Mouse (Mus musculus): ENCODE measurements at regions not wholly inside any gene's neighbourhood (a gene's known extent, or its start where the extent isn't known, plus 50 kb on each side); places are given as distances from the start of the nearest gene placed in this dataset.

DNA sequence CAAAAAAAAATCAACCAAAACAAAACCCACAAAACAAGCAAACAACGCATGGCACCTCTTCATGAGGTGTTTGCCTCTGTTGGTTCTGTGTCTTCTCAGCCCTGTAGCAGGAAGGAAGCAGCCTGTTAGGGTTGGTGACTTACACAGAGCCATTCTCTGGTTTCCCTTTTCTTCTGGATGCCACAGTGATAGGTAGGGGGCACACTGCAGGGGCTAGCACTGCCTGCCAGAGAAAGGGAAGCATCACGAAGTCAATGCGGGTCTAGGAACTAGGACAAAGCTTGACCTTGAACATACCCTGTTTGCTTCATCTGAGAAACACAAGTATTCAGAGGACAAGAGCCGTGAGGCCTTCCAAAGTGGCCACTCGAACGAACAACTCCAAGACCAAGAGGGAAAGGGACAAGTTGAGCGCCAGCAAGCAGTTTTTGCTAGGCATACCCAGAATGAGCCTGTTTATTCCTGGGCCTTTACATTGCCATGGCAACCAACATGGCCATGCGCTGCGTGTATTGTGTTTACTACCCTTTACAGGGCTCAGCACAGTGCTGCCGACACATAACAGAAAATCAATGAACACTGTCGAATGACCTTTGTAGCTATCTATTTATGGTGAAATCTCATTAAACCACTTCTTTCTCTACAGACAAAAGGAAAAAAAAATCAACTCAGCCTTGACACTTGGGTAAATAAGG, 91.9 kb upstream of the Dpt start:
- TF ChIP-seq CTCF (conservative IDR thresholded peaks at IDR 0.05; ENCODE audit: low read length) (no peak), NANOG (IDR thresholded peaks at IDR 0.05; ENCODE audit: borderline replicate concordance, low read length) (no peak), POU5F1 (IDR thresholded peaks at IDR 0.05; ENCODE audit: borderline replicate concordance, low read length) (no peak)
- H3K4me1 ChIP-seq (replicated peaks; ENCODE audit: low read depth, low read length) = no peaks in the 10 kb centered on the region
- no peak overlapping the region for H3K4me3 ChIP-seq (replicated peaks; ENCODE audit: low read length)
- H3K36me3 ChIP-seq (ENCODE audit: insufficient read depth, low read length) = no peaks in the 10 kb centered on the region
- H3K27me3 ChIP-seq (ENCODE audit: insufficient read depth, low read length) = no peaks in the 10 kb centered on the region
- H3K9me3 ChIP-seq (ENCODE audit: low read length) = no peaks in the 10 kb centered on the region

DNA sequence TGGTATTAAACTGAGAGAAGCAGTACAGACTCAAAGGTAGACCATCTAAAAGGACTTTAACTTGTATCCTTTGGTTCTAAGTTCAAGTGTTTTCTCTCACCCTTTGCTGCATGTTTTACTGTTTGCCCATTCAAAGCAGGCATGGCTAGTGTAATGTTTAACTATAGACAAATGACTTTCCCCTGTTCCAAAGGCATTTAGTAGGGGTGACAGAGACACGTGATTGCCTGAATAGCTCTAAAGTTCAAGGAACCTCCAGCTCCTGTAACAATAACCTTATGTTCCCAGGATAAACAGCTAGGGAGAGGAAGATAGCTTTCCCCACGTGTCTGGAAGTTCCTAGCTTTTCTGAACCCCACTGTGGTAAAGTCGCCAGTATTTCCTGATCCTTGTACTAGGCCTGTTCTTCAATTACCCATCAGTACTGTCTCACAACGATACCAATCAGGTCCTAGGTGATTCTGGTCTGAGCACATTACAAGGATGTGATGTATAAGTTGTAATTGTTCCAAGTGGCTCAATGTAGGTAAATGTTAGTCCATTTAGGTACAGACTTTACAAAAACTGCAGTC, 92.8 kb upstream of the Dpt start:
- Histone ChIP-seq H3K36me3 (ENCODE audit: insufficient read depth, low read length) (no peaks in the 10 kb centered on the region), H3K27me3 (ENCODE audit: insufficient read depth, low read length) (no peaks in the 10 kb centered on the region), H3K4me3 (replicated peaks; ENCODE audit: low read length) (no peak overlapping the region), H3K9me3 (ENCODE audit: low read length) (no peaks in the 10 kb centered on the region), H3K4me1 (replicated peaks; ENCODE audit: low read depth, low read length) (no peaks in the 10 kb centered on the region)
- TF ChIP-seq CTCF (conservative IDR thresholded peaks at IDR 0.05; ENCODE audit: low read length) (no peak), POU5F1 (IDR thresholded peaks at IDR 0.05; ENCODE audit: borderline replicate concordance, low read length) (no peak), NANOG (IDR thresholded peaks at IDR 0.05; ENCODE audit: borderline replicate concordance, low read length) (no peak)

DNA sequence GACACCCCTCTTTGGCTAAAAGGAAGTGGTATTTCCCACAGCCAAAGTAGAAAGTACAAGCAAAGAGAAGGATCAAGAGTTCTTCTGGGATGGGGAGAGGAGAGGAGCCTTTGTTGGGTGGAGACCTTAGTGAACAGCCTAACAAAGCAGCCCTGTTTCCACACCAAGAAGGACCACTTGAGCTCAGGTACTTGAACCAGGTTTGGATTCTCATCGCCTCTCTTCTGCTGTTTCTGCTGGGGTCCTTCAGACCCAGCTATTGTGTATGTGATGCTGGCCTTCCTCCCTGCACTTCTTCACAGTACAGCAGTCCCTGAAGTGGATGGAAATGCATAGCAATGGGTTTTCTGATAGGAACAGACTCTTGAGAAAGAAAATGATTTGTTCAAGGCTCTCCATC, 106.4 kb upstream of the Dpt start:
- Histone ChIP-seq H3K9me3 (ENCODE audit: low read length) (peaks cover 15% of the 10 kb centered on the region), H3K4me1 (replicated peaks; ENCODE audit: low read depth, low read length) (no peaks in the 10 kb centered on the region), H3K4me3 (replicated peaks; ENCODE audit: low read length) (no peak overlapping the region), H3K27me3 (ENCODE audit: insufficient read depth, low read length) (no peaks in the 10 kb centered on the region), H3K36me3 (ENCODE audit: insufficient read depth, low read length) (no peaks in the 10 kb centered on the region)
- TF ChIP-seq POU5F1 (IDR thresholded peaks at IDR 0.05; ENCODE audit: borderline replicate concordance, low read length) (no peak), CTCF (conservative IDR thresholded peaks at IDR 0.05; ENCODE audit: low read length) (no peak), NANOG (IDR thresholded peaks at IDR 0.05; ENCODE audit: borderline replicate concordance, low read length) (no peak)

DNA sequence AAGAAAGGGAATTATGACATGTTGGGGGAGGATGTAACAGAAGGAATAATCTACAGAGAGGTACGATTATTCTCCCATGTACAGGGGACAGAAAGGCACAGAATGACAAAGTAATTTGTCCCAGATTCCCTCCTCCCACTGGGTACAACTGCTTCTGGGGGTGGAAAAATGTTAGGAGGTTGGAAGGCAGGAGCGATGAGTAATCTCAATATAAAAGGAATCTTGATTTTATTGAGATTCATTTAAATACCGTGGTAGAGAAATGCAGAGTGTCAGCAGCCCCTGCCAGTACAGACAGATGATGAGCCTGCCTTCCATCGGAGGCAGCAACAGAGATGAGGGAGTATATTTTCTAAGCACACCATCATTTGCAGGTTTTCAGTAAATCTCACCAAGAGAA, 107.1 kb upstream of the Dpt start:
- no peaks in the 10 kb centered on the region for H3K36me3 ChIP-seq (ENCODE audit: insufficient read depth, low read length)
- no peaks in the 10 kb centered on the region for H3K4me1 ChIP-seq (replicated peaks; ENCODE audit: low read depth, low read length)
- no peak overlapping the region for H3K4me3 ChIP-seq (replicated peaks; ENCODE audit: low read length)
- H3K27me3 ChIP-seq (ENCODE audit: insufficient read depth, low read length) = no peaks in the 10 kb centered on the region
- peaks cover 14% of the 10 kb centered on the region for H3K9me3 ChIP-seq (ENCODE audit: low read length)
- TF ChIP-seq CTCF (conservative IDR thresholded peaks at IDR 0.05; ENCODE audit: low read length) (no peak), NANOG (IDR thresholded peaks at IDR 0.05; ENCODE audit: borderline replicate concordance, low read length) (no peak), POU5F1 (IDR thresholded peaks at IDR 0.05; ENCODE audit: borderline replicate concordance, low read length) (no peak)

DNA sequence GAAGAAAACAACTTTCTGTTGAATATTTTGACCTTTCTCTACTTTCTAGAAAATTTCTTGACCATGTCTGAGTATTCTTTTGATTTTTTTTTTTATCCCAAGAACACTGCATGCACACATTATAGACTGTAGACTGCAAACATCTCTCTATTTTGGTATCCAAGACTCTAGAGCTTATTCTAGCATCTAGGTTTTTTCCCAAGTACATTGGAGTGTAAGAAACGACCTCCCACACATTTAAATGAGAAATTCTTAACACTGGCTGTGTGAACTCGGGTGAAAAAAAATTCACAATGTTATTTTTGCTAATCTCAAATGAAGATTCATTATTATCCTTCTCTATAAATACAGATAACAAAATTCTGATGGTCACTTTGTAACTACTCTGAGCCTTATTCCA, 112.0 kb upstream of the Dpt start:
- Histone ChIP-seq H3K27me3 (ENCODE audit: insufficient read depth, low read length) (no peaks in the 10 kb centered on the region), H3K36me3 (ENCODE audit: insufficient read depth, low read length) (no peaks in the 10 kb centered on the region), H3K4me3 (replicated peaks; ENCODE audit: low read length) (no peak overlapping the region), H3K4me1 (replicated peaks; ENCODE audit: low read depth, low read length) (no peaks in the 10 kb centered on the region), H3K9me3 (ENCODE audit: low read length) (no peaks in the 10 kb centered on the region)
- no peak for TF ChIP-seq CTCF (conservative IDR thresholded peaks at IDR 0.05; ENCODE audit: low read length)
- TF ChIP-seq POU5F1 (IDR thresholded peaks at IDR 0.05; ENCODE audit: borderline replicate concordance, low read length) = no peak
- TF ChIP-seq NANOG (IDR thresholded peaks at IDR 0.05; ENCODE audit: borderline replicate concordance, low read length) = no peak

DNA sequence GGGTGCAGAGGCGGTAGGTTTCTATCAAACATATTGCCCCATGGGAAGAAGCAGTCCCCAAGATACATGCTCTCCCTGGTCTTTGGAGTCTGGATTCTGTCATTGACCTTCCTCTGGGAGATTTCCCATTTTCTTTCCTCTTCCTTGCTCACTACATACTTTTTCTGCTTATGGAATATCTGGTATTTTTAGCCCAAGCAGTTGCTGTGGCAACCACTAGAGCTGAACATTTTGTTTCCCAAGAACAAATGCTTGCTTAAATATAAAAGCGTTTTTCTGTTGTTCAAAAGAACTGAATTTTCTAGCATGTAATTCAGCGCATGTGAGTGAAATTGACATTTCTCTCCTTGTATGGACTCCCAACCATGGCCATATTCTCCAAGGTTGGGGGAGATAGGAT, 112.7 kb upstream of the Dpt start:
- no peaks in the 10 kb centered on the region for H3K36me3 ChIP-seq (ENCODE audit: insufficient read depth, low read length)
- H3K4me1 ChIP-seq (replicated peaks; ENCODE audit: low read depth, low read length) = no peaks in the 10 kb centered on the region
- no peaks in the 10 kb centered on the region for H3K27me3 ChIP-seq (ENCODE audit: insufficient read depth, low read length)
- no peak overlapping the region for H3K4me3 ChIP-seq (replicated peaks; ENCODE audit: low read length)
- H3K9me3 ChIP-seq (ENCODE audit: low read length) = no peaks in the 10 kb centered on the region
- TF ChIP-seq CTCF (conservative IDR thresholded peaks at IDR 0.05; ENCODE audit: low read length) (no peak), NANOG (IDR thresholded peaks at IDR 0.05; ENCODE audit: borderline replicate concordance, low read length) (no peak), POU5F1 (IDR thresholded peaks at IDR 0.05; ENCODE audit: borderline replicate concordance, low read length) (no peak)

DNA sequence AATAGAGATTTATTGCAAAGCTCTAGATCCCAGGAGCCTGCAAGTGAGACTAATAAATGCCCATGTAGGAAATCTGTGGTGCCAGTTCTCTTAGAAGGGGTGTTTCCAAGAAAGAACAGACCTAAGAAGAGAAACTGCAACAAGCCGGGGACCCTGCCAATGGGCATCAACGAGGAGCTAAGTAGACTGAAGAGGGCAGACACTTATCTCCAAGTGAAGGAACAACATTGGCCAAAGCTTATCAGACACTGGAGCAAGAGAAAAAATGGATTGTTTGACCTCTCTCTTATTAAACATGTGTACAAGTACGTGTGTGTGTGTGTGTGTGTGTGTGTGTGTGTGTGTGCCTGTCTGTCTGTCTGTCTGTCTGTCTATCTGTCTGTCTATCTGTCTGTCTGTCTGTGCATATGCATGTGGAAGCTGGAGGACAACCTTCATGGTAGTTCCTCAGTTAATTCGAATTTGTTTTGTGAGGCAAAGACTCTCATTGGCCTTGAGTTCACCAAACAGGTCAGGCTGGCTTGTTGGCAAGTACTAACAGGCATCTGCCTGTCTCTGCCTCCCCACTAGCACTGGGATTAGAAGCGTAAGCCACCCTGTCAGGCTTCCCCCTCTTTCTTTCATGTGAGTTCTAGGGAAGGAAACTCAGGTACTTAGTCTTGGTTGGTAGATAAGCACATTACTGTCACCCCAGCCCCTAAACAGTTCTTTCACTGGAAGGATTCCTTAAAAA, 113.4 kb upstream of the Dpt start:
- no peak overlapping the region for H3K4me3 ChIP-seq (replicated peaks; ENCODE audit: low read length)
- TF ChIP-seq CTCF (conservative IDR thresholded peaks at IDR 0.05; ENCODE audit: low read length) (no peak), NANOG (IDR thresholded peaks at IDR 0.05; ENCODE audit: borderline replicate concordance, low read length) (no peak), POU5F1 (IDR thresholded peaks at IDR 0.05; ENCODE audit: borderline replicate concordance, low read length) (no peak)
- no peaks in the 10 kb centered on the region for H3K4me1 ChIP-seq (replicated peaks; ENCODE audit: low read depth, low read length)
- H3K27me3 ChIP-seq (ENCODE audit: insufficient read depth, low read length) = no peaks in the 10 kb centered on the region
- no peaks in the 10 kb centered on the region for H3K9me3 ChIP-seq (ENCODE audit: low read length)
- H3K36me3 ChIP-seq (ENCODE audit: insufficient read depth, low read length) = no peaks in the 10 kb centered on the region

DNA sequence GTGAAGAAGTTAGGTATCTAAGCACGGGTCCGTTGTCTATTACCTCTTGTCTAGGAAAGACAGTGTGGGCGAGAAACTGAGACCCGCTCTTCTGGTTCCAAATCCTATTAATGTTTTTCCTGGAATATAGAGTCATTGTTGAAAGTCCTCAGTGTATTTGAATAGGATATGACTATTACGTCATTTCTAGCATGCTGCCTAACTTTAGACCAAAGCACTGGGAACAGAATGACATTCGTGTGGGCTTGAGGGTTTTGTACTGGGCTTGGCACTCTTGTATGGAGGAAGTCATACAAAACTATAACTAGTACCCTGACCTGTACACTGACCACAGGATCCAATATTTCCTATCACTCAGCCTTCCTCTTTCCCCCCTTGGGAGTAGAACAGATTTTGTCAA, 114.0 kb upstream of the Dpt start:
- H3K4me1 ChIP-seq (replicated peaks; ENCODE audit: low read depth, low read length) = no peaks in the 10 kb centered on the region
- no peak overlapping the region for H3K4me3 ChIP-seq (replicated peaks; ENCODE audit: low read length)
- no peaks in the 10 kb centered on the region for H3K36me3 ChIP-seq (ENCODE audit: insufficient read depth, low read length)
- H3K9me3 ChIP-seq (ENCODE audit: low read length) = no peaks in the 10 kb centered on the region
- no peaks in the 10 kb centered on the region for H3K27me3 ChIP-seq (ENCODE audit: insufficient read depth, low read length)
- TF ChIP-seq NANOG (IDR thresholded peaks at IDR 0.05; ENCODE audit: borderline replicate concordance, low read length) = no peak
- no peak for TF ChIP-seq POU5F1 (IDR thresholded peaks at IDR 0.05; ENCODE audit: borderline replicate concordance, low read length)
- TF ChIP-seq CTCF (conservative IDR thresholded peaks at IDR 0.05; ENCODE audit: low read length) = no peak
